Mouse (Mus musculus) bone marrow macrophage, adult 2 months (primary cell): ENCODE data around the gene Lrrc49. TPM values are rescaled to one million over a fixed set of nuclear protein-coding genes. Genes with fewer than 3 reads are reported as not detected.

Source experiments
- H3K27ac ChIP-seq: 2 replicates; pipeline ENCODE4 v1.5.1; 2012; ENCODE audit warnings: low read depth, low read length; ENCODE audit not compliant: insufficient read depth
- H3K4me1 ChIP-seq: 2 replicates; pipeline ENCODE4 v1.6.1; 2012; ENCODE audit warnings: low read length; ENCODE audit not compliant: control insufficient read depth, insufficient read depth
- H3K4me3 ChIP-seq: 2 replicates; pipeline ENCODE4 v1.5.1; 2012; ENCODE audit warnings: mild to moderate bottlenecking, low read length, moderate library complexity; ENCODE audit not compliant: insufficient read depth
- CTCF ChIP-seq: IDR thresholded peaks from 2 replicates; pipeline ENCODE4 v1.5.1; 2012; ENCODE audit warnings: low read depth, mild to moderate bottlenecking, low read length, moderate library complexity
- POLR2A ChIP-seq: IDR thresholded peaks from 2 replicates; pipeline ENCODE4 v1.6.1; 2012; ENCODE audit warnings: mild to moderate bottlenecking, low read depth, low read length, borderline replicate concordance
- polyA plus RNA-seq: library from polyadenylated mRNA; stranded (reverse); fragments of >200 nt; gene quantifications from 2 replicates; pipeline ENCODE4 v1.2.4, GENCODE M21; 2012; ENCODE audit not compliant: missing spikeins, insufficient read depth, insufficient read length

Gene Lrrc49
- polyA plus RNA-seq, 1 experiment, result 7.5 TPM

GRCm38 (mm10) chr9:60586920-60587319 lies 101.0 kb downstream of the Lrrc49 start:
- Histone ChIP-seq H3K4me1 (no peaks in the 10 kb centered on the region), H3K27ac (no peak overlapping the region), H3K4me3 (no peak overlapping the region)
- TF ChIP-seq CTCF (no peak), POLR2A (no peak)

GRCm38 (mm10) chr9:60585206-60585605 lies 102.8 kb downstream of the Lrrc49 start:
- no peaks in the 10 kb centered on the region for H3K4me1 ChIP-seq
- no peak overlapping the region for H3K4me3 ChIP-seq
- TF ChIP-seq CTCF (no peak), POLR2A (no peak)
- H3K27ac ChIP-seq, result no peak overlapping the region

GRCm38 (mm10) chr9:60582553-60582952 lies 105.4 kb downstream of the Lrrc49 start:
- no peaks in the 10 kb centered on the region for H3K4me1 ChIP-seq
- no peak overlapping the region for H3K27ac ChIP-seq
- TF ChIP-seq CTCF (no peak), POLR2A (no peak)
- no peak overlapping the region for H3K4me3 ChIP-seq

- Histone ChIP-seq H3K27ac (no peak overlapping the region), H3K4me3 (no peak overlapping the region), H3K4me1 (no peaks in the 10 kb centered on the region)
- TF ChIP-seq CTCF (no peak), POLR2A (no peak)
These were observed 114.9 kb downstream of the Lrrc49 start for GRCm38 (mm10) chr9:60573011-60573410.

- Histone ChIP-seq H3K4me1 (no peaks in the 10 kb centered on the region), H3K4me3 (no peak overlapping the region), H3K27ac (no peak overlapping the region)
- TF ChIP-seq POLR2A, result no peak
- no peak for TF ChIP-seq CTCF
These were observed 116.2 kb downstream of the Lrrc49 start for GRCm38 (mm10) chr9:60571725-60572124.

GRCm38 (mm10) chr9:60571041-60571440 lies 116.9 kb downstream of the Lrrc49 start:
- H3K4me1 ChIP-seq, result no peaks in the 10 kb centered on the region
- H3K27ac ChIP-seq, result no peak overlapping the region
- H3K4me3 ChIP-seq, result no peak overlapping the region
- no peak for TF ChIP-seq POLR2A
- no peak for TF ChIP-seq CTCF

GRCm38 (mm10) chr9:60569366-60569765 lies 118.6 kb downstream of the Lrrc49 start:
- H3K4me1 ChIP-seq, result no peaks in the 10 kb centered on the region
- TF ChIP-seq POLR2A (no peak), CTCF (no peak)

GRCm38 (mm10) chr9:60563809-60564208 lies 124.1 kb downstream of the Lrrc49 start:
- H3K4me3 ChIP-seq, result no peak overlapping the region
- TF ChIP-seq CTCF (no peak), POLR2A (no peak)
- no peaks in the 10 kb centered on the region for H3K4me1 ChIP-seq
- H3K27ac ChIP-seq, result no peak overlapping the region

More at GRCm38 (mm10) chr9:60569366-60569765, 118.6 kb downstream of the Lrrc49 start:
- H3K27ac ChIP-seq, result no peak overlapping the region
- H3K4me3 ChIP-seq, result no peak overlapping the region

GRCm38 (mm10) chr9:60562443-60563371 lies 125.3 kb downstream of the Lrrc49 start:
- H3K4me1 ChIP-seq, result no peaks in the 10 kb centered on the region
- H3K27ac ChIP-seq, result no peak overlapping the region
- peak overlapping the region; percentile 3; the same call in 1 of the 2 replicates for H3K4me3 ChIP-seq
- TF ChIP-seq POLR2A (no peak), CTCF (no peak)

GRCm38 (mm10) chr9:60561641-60562289 lies 126.2 kb downstream of the Lrrc49 start:
- no peak overlapping the region for H3K27ac ChIP-seq
- H3K4me1 ChIP-seq, result no peaks in the 10 kb centered on the region
- no peak overlapping the region for H3K4me3 ChIP-seq
- TF ChIP-seq POLR2A (no peak), CTCF (no peak)
